Mouse (Mus musculus) left cerebral cortex, postnatal 25 days (tissue): ENCODE data around the gene Gm11992. TPM values are rescaled to one million over a fixed set of nuclear protein-coding genes. Genes with fewer than 3 reads are reported as not detected.
A peak's percentile ranks its signal among the peaks of the same experiment; 100 is the strongest.

Experiments used
- DNase-seq, 2 experiments: peaks; one replicate each; pipeline ENCODE4 v3.0.0; 2022; ENCODE audit warnings: low spot score in 2 of 2, mixed read lengths in 1 of 2
- intact Hi-C: fragments of 180-260 bp; cut with DNase I; formaldehyde crosslinking; loops from one replicate; pipeline ENCODE4 v1.15.1; 2025
- total RNA-seq, 2 experiments: library from RNA; stranded (reverse); gene quantifications; 2 replicates each; pipeline ENCODE4 v1.2.3; 2021

The Gm11992 gene
- total RNA-seq, result under 1 TPM; 0.62 to 0.66 TPM

DNA sequence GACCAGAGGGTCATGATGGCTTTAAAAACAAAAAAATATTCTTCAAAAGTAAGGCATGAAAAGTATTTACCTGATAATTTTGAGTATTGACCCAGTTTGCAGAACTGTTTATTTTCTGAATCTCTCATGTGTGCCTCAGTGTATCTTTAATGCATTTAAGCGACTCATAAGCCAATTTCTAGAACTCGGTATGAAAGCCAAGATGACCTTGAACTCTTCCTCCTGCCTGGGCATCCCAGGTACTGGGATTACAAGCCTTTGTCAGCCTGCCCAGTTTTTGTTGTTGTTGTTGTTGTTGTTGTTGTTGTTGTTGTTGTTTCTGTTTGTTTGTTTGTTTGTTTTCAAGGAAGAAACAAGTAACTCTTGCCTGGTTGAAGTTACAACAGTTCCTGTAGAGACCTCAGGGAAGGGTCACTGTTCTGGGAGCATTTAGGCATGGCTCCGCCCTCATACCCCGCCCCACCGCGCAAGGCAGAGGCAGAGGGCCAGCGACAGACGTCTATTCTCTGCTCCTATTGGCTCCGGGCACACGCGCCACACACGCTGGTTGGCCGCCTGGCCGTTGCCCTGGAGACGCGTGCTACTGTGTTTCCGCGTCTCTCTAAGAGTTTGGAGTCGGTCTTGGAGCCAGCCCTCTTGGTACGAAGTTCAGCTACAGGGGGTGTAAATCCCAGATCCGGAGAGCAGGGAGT is at the start of gene Gm11992:
Gm11992 (plus strand) TSS at position 584 of the 692 bp plus-strand sequence.
- intact Hi-C loops, result no loop called here
- peak; percentile 80 to 81 for DNase-seq

DNA sequence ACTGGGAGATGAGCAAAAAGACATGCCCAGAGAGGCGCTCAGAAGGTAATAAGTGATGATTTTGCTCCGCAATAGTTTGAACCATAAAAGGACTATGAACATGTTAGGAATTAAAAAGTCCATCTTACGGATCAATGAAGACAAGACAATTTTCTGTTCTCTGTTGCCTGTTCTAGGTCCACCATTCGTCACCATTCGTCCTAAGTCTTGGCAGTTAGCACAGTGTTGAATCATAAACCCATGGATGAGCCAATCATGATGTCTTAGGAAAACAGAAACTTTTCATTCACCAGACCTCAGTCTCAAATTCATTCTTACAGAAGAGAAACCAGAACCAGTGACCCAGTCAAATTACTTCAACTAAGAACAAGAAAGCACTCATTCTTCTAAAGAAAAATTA is 39.6 kb upstream of the Gm11992 start:
- DNase-seq, result no peak
- intact Hi-C loops, result no loop called here

DNA sequence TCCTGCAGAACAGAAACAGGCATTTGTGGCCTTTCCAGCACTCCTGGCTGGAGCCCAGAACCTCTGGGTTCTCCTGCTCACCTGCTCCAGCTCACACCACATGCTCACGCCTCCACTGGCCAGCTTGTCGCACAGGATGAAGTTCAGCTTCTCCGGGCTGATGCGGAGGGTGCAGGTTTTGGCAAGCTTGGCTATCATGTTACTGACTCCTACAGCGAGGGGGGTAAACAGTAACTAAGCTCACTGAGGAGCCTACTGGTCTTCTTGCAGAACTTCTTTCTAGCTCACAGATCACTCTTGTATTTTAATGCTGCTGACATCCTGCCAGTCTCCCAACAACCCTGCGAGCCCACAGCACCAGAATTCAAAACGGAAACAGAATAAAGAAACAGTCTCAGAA is 38.0 kb upstream of the Gm11992 start:
- DNase-seq, result no peak
- intact Hi-C loops, result loop anchor here (5.0 kb wide), 1 partner anchor 107 kb away; the partner anchor contains the start of gene Upp1

DNA sequence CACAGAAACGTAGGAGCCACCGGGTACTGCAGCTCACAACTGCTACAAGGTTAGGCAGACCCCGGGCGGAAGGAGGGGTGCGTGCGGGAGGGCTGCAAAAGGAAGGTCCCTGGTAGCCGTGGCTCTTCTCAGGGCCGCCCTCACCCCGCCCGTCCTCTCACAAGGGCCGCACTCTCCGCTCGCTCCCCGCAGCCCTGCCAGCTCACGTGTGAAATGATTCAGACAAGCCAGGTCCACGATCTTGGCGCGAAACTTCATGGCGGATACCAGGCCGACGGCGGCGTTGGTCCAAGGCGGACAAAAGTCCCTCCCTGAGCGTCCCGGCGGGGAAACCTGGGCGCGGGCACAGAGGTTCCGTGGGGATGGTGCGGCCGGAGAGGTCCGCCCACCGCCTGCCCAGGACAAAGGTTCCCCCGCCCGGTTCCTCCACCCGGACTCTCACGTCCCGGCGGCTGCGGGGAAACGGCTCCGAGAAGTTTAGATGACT is 37.5 kb upstream of the Gm11992 start, which contains the start of gene Hus1:
Hus1 (minus strand) TSS at position 339 of the 487 bp plus-strand sequence.
- intact Hi-C loops, result loop anchor here (5.0 kb wide), 1 partner anchor 106 kb away; the partner anchor contains the start of gene Upp1

DNA sequence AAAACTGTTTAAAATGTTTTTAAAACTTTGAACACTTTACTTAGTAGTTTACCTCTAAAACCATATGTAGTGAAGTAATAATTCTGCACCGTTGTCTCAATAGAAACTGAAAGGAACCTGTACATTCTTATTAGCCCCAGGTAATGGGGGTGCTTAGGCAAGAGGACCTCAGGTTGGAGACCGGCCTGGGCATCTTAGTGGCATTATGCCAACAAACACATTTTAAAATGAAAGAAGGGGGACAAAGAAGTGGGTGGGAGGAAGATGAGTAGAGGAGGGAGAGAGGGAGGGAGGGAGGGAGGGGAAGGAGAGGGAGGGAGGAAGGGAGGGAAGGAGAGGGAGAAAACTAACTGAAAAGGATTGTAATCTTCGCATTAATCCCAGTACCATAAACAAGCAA is 37.0 kb upstream of the Gm11992 start:
- intact Hi-C loops, result loop anchor here (5.0 kb wide), 1 partner anchor 106 kb away; the partner anchor contains the start of gene Upp1
- DNase-seq, result no peak

More for the DNA sequence above, 37.5 kb upstream of the Gm11992 start, which contains the start of gene Hus1:
- peak; percentile 76 to 78 for DNase-seq

DNA sequence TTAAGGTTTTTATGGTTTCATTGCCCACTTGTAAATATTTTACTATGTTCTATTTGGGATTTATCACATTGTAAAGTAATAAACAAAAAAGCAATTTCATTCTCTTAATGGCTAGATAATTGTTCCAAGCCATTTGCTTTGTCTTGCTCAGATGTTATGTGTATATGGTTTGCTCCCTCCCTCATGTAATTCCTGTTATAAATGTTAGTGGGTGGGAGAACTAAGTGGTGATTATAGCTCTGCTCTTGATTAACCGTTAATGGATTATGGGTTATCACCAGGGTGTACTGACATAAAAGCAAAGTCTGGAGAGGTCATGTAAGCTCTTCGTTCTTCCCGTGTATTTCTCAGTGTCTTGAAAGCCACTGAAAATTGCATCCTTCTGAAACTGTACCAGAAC is 33.7 kb upstream of the Gm11992 start:
- intact Hi-C loops, result loop anchor here (5.0 kb wide), 1 partner anchor 103 kb away; the partner anchor contains the start of gene Upp1
- no peak for DNase-seq

DNA sequence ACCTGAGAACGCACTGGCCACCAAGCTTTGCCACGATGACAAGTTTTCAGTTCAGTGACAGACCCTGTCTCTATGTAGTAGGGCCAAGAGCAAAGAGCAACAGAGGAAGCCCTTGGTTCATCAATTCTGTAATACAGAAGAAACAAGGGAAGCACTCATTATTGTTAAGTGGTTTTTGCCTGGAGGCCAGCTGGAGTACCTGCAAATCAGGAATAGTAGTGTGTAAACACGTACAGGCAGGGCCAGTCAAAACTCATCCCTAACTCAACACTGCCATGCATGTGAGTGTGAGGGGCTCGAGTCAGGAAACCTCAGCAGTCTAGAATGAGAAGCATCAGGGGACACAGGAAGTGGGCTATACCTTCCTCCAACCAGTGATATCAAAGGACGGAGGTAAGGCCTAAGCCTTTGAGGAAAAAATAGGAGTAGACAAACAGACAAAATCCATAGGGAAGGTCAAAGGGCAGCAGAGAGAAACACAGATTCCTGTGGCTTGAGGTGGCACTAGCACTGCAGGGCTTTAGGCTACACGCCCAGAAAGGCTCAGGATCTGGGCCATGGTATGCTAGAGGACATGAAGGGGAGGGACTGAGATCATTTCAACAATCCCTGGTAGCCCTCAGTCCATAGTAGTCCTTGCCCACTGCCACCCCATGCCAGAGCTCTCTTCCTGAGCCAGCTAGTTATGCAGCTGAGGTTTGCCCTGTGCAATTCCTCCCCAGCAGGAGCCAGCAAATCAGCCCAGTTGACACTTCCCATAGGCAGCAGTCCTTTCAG is 29.7 kb upstream of the Gm11992 start:
- intact Hi-C loops, result no loop called here

DNA sequence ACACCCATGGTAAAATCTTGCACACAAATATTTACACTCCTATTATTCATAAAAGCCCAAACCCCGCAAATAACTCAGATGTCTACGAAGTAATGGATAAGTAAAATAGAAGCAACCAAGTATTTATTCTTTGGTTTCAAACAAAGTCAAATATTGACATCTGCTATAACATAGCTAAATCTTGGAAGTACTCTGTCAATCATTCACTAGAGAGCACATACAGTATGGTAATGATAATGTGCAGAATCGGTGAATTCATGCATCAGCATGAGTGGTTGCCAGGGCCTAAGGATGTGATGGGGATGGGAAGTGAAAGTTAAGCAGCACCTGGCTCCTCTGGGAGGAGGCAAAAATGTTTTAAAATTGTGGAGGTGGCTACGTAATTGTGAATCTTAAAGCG is 28.2 kb upstream of the Gm11992 start:
- no peak for DNase-seq
- intact Hi-C loops, result no loop called here

More for the DNA sequence above, 29.7 kb upstream of the Gm11992 start:
- no peak for DNase-seq

DNA sequence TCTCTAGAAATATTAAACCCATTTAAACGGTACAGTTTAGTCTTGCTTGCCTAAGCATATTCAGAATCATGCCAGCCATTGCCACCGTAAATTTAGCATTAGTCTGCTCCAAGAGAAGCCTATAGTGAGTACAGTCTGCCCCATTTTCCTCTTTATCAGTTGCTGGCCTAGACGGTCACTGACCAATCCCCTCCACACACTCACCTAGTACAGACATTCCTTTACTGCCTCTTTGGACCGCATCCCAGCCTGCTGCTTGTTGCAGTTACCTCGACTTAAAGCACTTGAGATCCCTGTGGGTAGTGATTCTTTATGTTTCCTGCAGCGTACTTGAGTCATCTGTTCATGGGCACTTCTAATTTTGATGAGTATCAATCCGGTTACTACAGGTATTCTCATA is 23.6 kb upstream of the Gm11992 start:
- intact Hi-C loops, result no loop called here
- DNase-seq, result no peak

DNA sequence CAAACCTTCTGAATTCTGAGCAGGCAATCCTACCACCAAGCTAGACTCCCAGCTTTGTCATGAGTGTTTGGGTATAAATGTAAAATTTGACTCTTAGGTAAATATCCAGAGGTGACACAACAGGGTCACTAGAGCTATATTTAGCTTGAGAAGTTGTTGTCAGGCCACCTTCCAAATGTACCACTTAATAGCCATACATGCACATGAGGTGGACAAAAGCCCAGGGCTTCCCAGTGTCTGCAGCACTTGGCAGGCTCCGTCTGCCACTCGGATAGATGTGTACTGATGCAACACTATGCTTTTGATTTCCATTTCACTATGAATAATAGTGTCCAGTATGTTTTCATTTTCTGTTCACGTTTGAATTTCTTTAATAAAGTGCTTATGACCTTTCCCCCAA is 23.2 kb upstream of the Gm11992 start:
- intact Hi-C loops, result no loop called here
- DNase-seq, result no peak

DNA sequence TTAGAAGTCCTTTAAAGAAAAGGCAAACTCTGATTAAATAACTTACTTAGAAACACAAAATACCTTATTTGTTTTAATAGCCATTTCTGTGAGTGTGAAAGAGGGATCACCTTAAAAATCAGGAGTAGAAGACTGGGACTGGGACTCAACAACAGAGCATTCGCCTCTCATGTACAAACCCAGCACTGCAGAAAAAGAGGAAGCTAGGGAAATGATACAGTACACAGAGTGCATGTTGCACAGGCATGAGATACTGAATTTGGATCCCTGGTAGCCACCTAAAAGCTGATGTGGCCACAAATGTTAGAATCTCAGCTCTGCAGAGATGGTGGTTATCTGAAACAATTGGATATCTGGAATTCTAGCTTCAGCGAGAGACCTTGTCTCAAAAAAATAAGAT is 16.9 kb upstream of the Gm11992 start:
- DNase-seq, result no peak
- intact Hi-C loops, result no loop called here

DNA sequence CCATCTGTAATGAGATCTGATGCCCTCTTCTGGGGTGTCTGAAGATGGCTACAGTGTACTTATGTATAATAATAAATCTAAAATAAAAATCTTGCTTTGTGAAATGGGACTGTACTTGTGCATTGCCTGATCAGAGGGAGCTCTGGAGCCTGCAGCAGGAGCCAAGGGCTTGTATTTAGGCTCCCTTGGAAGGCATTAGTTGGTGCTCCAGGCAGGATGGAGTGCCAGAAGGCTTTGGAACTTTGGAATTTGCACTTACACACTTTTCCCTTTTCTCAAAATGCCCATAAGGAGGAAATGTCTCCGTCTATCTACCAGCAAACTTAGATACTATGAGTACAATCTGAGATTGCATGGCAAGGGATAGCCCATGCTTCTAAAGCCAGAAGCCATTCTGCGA is 1.8 kb upstream of the Gm11992 start:
- no peak for DNase-seq
- intact Hi-C loops, result no loop called here

DNA sequence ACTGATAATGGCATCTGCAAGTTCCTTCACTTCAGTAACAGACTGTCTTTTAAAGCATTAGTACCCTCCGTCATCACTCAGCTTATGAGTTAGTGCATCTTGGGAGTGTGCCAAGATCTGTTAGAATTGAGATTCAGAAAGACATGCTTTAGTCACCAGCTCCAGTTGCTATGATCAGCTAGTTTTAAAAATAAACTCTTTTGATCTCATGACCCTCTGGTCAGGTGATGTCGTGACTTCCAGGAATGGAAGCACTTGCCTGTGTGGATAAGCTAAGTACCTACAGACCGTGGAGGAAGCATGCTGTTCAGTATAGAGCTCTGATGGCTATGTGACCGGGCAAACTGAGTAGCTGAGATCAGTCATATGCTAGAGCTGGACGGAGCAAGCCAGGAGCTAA is 1.4 kb upstream of the Gm11992 start:
- intact Hi-C loops, result no loop called here
- DNase-seq, result no peak

DNA sequence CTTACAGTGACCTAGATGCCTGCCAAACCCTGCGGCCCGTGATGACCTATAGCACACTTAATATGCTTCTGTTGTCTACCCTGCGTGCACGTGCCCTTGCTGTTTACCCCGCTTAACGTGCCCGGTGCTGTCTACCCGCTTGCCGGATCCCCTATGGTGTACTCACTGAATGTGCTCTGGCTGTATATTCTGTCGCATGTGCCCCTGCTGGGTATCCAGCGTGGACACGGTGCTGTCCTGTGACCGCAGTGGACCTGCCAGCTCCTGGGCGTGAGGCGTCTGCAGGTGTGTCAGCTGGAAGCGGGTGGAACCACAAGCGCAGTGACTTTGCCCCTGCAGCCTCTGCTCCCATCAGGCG is 288 bp downstream of the Gm11992 start, which contains the start of gene Sun3:
Sun3 (minus strand) TSS at position 289 of the 358 bp plus-strand sequence.
- DNase-seq, result no peak
- intact Hi-C loops, result no loop called here

DNA sequence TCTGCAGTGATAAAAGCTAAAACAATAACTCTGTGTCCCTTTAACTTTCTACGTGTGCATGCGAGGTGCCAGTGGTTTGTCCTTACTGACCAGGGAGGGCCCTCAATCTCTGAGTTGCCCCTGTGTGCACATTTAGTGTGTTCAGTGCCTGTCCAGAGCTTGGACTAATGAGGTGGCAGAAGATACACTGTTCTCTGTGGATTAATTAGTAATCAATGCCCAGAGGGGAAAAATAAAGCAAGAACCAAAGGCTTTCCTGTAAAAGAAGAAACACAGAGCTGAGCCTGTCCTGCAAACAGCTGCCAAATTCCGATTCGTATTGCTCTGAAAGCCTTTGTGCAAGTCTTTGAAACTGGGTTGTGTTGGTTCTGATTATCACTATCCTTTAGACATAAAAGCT is 1.8 kb downstream of the Gm11992 start:
- DNase-seq, result no peak
- intact Hi-C loops, result no loop called here

DNA sequence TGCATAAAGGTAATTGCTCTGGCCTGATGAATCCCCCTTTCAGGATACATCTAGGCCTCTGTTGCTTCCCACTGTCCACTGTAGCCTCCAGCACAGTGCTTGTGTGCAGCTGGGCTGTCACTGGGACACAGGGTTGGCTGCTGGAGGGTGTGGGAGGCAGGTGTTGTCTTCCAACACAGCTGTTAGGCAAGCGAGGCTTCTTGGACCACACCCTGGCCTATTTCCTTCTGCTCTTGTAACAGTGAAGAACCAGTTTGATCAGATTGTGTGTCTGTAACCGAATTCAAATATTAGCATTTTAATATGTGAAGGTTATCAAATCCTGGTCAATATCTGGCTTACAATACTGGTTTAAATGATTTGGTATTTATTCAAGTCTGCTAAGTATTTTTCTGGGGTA is 3.5 kb downstream of the Gm11992 start:
- DNase-seq, result no peak
- intact Hi-C loops, result no loop called here

DNA sequence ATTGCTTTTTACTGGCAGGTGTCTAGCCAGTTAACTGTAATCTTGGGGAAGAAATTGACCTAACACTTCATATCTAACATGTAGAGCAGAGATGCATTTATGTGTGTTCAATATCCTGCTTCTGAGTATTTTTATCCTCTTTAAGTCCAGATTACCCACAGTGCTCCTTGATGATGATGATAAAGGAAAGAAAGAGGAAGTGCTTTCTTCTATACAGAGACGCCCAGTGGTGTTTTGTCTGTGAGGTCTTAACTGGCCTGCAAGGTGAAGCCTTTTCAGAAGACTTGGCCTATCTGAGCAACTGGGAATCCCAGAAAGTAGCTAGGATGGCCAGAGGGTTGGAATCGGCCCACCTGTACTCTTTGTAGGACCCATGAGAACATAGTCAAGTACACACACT is 8.5 kb downstream of the Gm11992 start:
- intact Hi-C loops, result no loop called here
- no peak for DNase-seq

DNA sequence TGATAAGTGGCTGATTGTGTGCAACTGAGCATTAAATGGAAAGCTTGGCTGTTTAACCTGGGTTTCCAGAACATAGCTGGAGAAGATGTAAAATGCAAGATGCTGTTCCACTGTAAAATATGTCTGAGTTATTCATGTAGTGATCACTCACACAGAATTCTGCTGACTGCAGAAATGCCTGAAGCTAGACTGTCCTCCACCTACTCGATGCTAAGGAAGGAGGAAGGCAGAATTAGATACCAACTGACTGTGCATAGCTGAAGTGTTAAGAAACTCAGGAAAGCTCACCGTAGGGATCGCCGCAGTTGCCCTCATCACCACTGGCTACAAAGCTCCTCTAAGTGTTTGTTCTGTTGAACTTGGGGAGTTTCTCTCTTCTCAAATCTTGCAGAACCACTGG is 9.3 kb downstream of the Gm11992 start:
- peak in 1 of 2 experiments; percentile 41 for DNase-seq
- intact Hi-C loops, result no loop called here

DNA sequence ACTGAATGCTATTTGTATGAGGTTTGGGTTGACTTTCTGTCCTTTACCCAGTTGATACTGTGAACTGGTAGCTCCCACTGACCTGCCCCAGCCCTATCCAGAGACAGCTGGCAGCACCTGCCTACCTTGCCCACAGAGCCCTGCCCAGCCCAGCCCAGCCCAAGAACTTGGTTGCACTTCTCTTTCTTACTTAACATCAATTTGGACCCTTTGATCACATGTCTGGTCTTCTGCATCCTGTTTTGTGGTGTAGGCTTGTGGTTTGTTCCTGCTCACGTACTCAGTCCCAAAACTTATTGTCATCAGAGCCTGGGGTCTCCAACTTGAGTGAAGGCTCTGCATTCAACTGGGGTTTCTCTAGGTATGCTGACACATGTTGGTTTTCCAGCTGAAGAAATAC is 11.6 kb downstream of the Gm11992 start:
- DNase-seq, result no peak
- intact Hi-C loops, result no loop called here

DNA sequence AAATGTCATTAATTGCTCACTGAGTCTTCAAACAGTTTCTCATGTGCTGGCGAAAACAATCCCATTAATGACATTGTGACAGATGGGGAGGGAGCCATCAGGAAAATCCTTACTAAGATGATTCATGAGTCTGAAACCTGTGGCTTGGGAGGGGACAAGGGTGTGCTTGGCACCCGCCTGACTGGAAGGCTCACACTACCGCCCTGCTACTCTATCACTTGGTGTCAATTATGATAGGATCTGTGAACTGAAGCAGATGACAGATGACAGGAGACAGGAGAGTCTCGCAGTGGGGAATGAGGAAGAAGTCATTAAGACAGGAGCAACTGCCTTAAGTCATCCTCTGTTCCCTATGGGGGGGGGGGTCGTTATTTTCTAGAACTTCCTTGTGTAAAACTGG is 12.1 kb downstream of the Gm11992 start:
- intact Hi-C loops, result no loop called here
- no peak for DNase-seq

DNA sequence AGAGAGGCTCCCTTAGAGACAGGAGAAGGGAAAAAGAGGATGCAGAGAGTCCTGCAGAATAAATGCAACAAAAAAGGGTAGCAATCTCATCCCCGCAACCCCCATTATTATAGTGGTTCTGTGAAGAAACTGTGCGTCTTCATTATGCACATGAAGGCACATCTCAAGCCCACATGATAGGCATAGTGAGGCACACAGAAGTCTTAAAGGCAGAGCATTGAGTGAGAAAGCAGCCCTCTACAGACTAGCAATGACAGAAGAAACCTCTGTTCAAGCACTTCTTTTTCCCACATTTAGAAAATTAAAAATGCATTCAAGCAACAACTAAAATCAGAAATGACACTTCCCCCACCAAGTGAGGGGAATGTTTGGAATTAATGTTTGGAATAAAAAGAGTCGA is 28.1 kb downstream of the Gm11992 start:
- no peak for DNase-seq
- intact Hi-C loops, result no loop called here
